ENCODE assay signal across 8 mouse cellular contexts in genomic region chr10:112929222-112929615, GRCm38 (mm10). TPM values are rescaled to one million over a fixed set of nuclear protein-coding genes. Genes with fewer than 3 reads are reported as not detected.
A peak's percentile ranks its signal among the peaks of the same experiment; 100 is the strongest.
DNase-seq lines count a peak whose midpoint lies in the region; ATAC-seq and TF ChIP-seq lines count a peak whose summit lies in the region.

No protein-coding gene starts in this region.

- H3K4me3 ChIP-seq in heart, embryonic 11.5 days (ENCODE audit: low read depth, low read length), result peak overlapping the region; percentile 75
- peak overlapping the region; percentile 91 to 99 for H3K4me3 ChIP-seq in MEL (ENCODE audit: control insufficient read depth in 1 of 2, insufficient read depth in 1 of 2, low read depth in 2 of 2, low read length in 2 of 2)
- peak overlapping the region; percentile 84; the same call in 1 of the 2 replicates for H3K4me3 ChIP-seq in hindbrain, embryonic 11.5 days (ENCODE audit: low read depth, low read length)

- H3K27me3 ChIP-seq in heart, embryonic 11.5 days (ENCODE audit: control insufficient read depth, insufficient read depth, low read length), result no peaks in the 10 kb centered on the region
- no peaks in the 10 kb centered on the region for H3K27me3 ChIP-seq in MEL (ENCODE audit: control insufficient read depth in 1 of 2, insufficient read depth in 2 of 2, low read length in 2 of 2)
- H3K27me3 ChIP-seq in hindbrain, embryonic 11.5 days (ENCODE audit: control insufficient read depth, insufficient read depth, low read length), result no peaks in the 10 kb centered on the region

- no peak for DNase-seq in heart, postnatal 10 days
- DNase-seq in MEL (ENCODE audit: low read depth, low spot score), result no peak
- peak; percentile 3 for DNase-seq in hindbrain, embryonic 11.5 days (ENCODE audit: low spot score)
- DNase-seq in gastrocnemius, postnatal 10 days, result no peak
- DNase-seq in embryo, embryonic 10 days (ENCODE audit: low spot score), result no peak
- no peak for DNase-seq in c-Kit-positive CD71-positive TER-119-positive erythroid progenitor cells, embryonic 14.5 days (ENCODE audit: low spot score)

- TF ChIP-seq CTCF in MEL (IDR thresholded peaks at IDR 0.05 in 2 of 3, conservative IDR thresholded peaks at IDR 0.05 in 1 of 3; ENCODE audit: control insufficient read depth in 1 of 3, insufficient read depth in 1 of 3, low read depth in 2 of 3, low read length in 3 of 3, poor library complexity in 1 of 3, severe bottlenecking in 1 of 3), result no peak

- H3K4me2 ChIP-seq in heart, embryonic 11.5 days, result peak overlapping the region; percentile 85
- H3K4me2 ChIP-seq in hindbrain, embryonic 11.5 days (replicated peaks; ENCODE audit: low read depth, low read length), result peak overlapping the region; percentile 61

- TF ChIP-seq POLR2A in MEL (IDR thresholded peaks at IDR 0.05; ENCODE audit: control insufficient read depth in 1 of 2, insufficient read depth in 1 of 2, low read depth in 1 of 2, low read length in 2 of 2, poor library complexity in 1 of 2), result no peak

- TF ChIP-seq EP300 in MEL (IDR thresholded peaks at IDR 0.05; ENCODE audit: low read depth in 1 of 2, low read length in 2 of 2), result no peak

- H3K36me3 ChIP-seq in heart, embryonic 11.5 days (ENCODE audit: control insufficient read depth, insufficient read depth, low read length), result peaks cover 21% of the 10 kb centered on the region
- H3K36me3 ChIP-seq in MEL (ENCODE audit: control insufficient read depth in 1 of 2, insufficient read depth in 2 of 2, low read length in 2 of 2), result peaks cover 6 to 33% of the 10 kb centered on the region in 2 experiments
- no peaks in the 10 kb centered on the region for H3K36me3 ChIP-seq in hindbrain, embryonic 11.5 days (ENCODE audit: control insufficient read depth, insufficient read depth, low read length)

- 42% methylated on average over 9 of the region's 9 CpGs for WGBS in heart, embryonic 11.5 days (ENCODE audit: insufficient replicate concordance)
- 47% methylated on average over 9 of the region's 9 CpGs for WGBS in hindbrain, embryonic 11.5 days

- ATAC-seq in heart, embryonic 11.5 days (replicated peaks; ENCODE audit: insufficient number of reproducible peaks, low FRiP score, low TSS enrichment), result no peak
- ATAC-seq in hindbrain, embryonic 11.5 days (ENCODE audit: low FRiP score), result peak; percentile 50
- ATAC-seq in megakaryocyte, adult 5-6 weeks (ENCODE audit: poor library complexity, severe bottlenecking), result peak; percentile 3

- intact Hi-C loops in heart, postnatal 10 days (cut with DNase I), result no loop called here

- TF ChIP-seq RAD21 in MEL (IDR thresholded peaks at IDR 0.05; ENCODE audit: low read depth, low read length), result no peak

- H3K9ac ChIP-seq in heart, embryonic 11.5 days (ENCODE audit: low read depth, low read length), result peak overlapping the region; percentile 94; the same call in 1 of the 2 replicates
- H3K9ac ChIP-seq in MEL (ENCODE audit: control insufficient read depth, low read depth, low read length, poor library complexity, severe bottlenecking), result peak overlapping the region; percentile 100
- H3K9ac ChIP-seq in hindbrain, embryonic 11.5 days (ENCODE audit: low read depth, low read length), result peak overlapping the region; percentile 98

- H3K27ac ChIP-seq in heart, embryonic 11.5 days (ENCODE audit: low read depth, low read length), result no peak overlapping the region
- H3K27ac ChIP-seq in MEL (ENCODE audit: control insufficient read depth, low read depth, low read length), result peak overlapping the region; percentile 36
- H3K27ac ChIP-seq in hindbrain, embryonic 11.5 days (ENCODE audit: low read depth, low read length), result peak overlapping the region; percentile 92; the same call in 1 of the 2 replicates

- H3K4me1 ChIP-seq in heart, embryonic 11.5 days (ENCODE audit: control insufficient read depth, insufficient read depth, low read length), result peaks cover 16% of the 10 kb centered on the region
- peaks cover 16 to 19% of the 10 kb centered on the region in 2 experiments for H3K4me1 ChIP-seq in MEL (ENCODE audit: control insufficient read depth in 1 of 2, insufficient read depth in 2 of 2, low read length in 2 of 2)
- no peaks in the 10 kb centered on the region for H3K4me1 ChIP-seq in hindbrain, embryonic 11.5 days (replicated peaks; ENCODE audit: control insufficient read depth, insufficient read depth, low read length)

- no peaks in the 10 kb centered on the region for H3K9me3 ChIP-seq in heart, embryonic 11.5 days (replicated peaks; ENCODE audit: control insufficient read depth, low read length)
- no peaks in the 10 kb centered on the region for H3K9me3 ChIP-seq in MEL (replicated peaks; ENCODE audit: insufficient read depth, low read length)
- no peaks in the 10 kb centered on the region for H3K9me3 ChIP-seq in hindbrain, embryonic 11.5 days (ENCODE audit: control insufficient read depth, low read length)

- H3K79me2 ChIP-seq in MEL (ENCODE audit: control insufficient read depth, insufficient read depth, low read length, poor library complexity), result peaks cover 28% of the 10 kb centered on the region

TF ChIP-seq in MEL, 35 proteins besides CTCF, POLR2A, EP300 and RAD21:
- no peak for TF ChIP-seq E2F4 (IDR thresholded peaks at IDR 0.05; ENCODE audit: borderline replicate concordance, low read depth, low read length)
- no peak for TF ChIP-seq MEF2A (IDR thresholded peaks at IDR 0.05; ENCODE audit: extremely low read depth, insufficient replicate concordance, low read depth, low read length, poor library complexity, severe bottlenecking)
- no peak for TF ChIP-seq ETS1 (IDR thresholded peaks at IDR 0.05; ENCODE audit: low read depth, low read length)
- TF ChIP-seq MXI1 (IDR thresholded peaks at IDR 0.05; ENCODE audit: low read depth, low read length), result 0 out of 2 replicates have a peak, but pooled peaks have one; percentile 9

RNA-seq across cellular contexts. Expression of gene Atxn7l3b, which starts 0.4 kb away (rescaled TPM):
- polyA plus RNA-seq in heart, embryonic 11.5 days (2014; fragmentation: Nextera tagmentation; extraction: Ambion mirVana), result 102 and 122 TPM in 2 replicates
- total RNA-seq in heart, postnatal 10 days (2021), result 10 to 100 TPM; 57.6 to 58.2 TPM
- total RNA-seq in MEL (2012; rRNA removed), result 29.5 and 37.3 TPM in 2 replicates
- polyA plus RNA-seq in MEL (2012; ENCODE audit: insufficient read depth in 1 of 2, insufficient read length in 2 of 2, low read depth in 1 of 2, low replicate concordance in 2 of 2, missing spikeins in 1 of 2), result 10 to 100 TPM in 1 of 2 experiments, not detected in 1; 60.7 TPM
- polyA plus RNA-seq in hindbrain, embryonic 11.5 days (2014; fragmentation: Nextera tagmentation; extraction: Ambion mirVana), result 261 and 268 TPM in 2 replicates
- total RNA-seq in megakaryocyte, adult 5-6 weeks (2015), result 39.8 and 43.9 TPM in 2 replicates
- 47.5 and 48.4 TPM in 2 replicates for total RNA-seq in megakaryocyte, adult 5-6 weeks (2017)
- total RNA-seq in gastrocnemius, postnatal 10 days (2021), result 10 to 100 TPM; 46.5 to 49.1 TPM
